Mouse (Mus musculus) testis, adult 2 months (tissue): Measurements from ENCODE around the gene Atp5mpl. TPM values are rescaled to one million over a fixed set of nuclear protein-coding genes. Genes with fewer than 3 reads are reported as not detected.
A peak's percentile ranks its signal among the peaks of the same experiment; 100 is the strongest.
"Not testable (repeated sequence)": the region's sequence is repeated elsewhere in the genome, so short reads cannot be mapped to it uniquely, and the experiment has no call there.

Source experiments
- H3K27ac ChIP-seq: fragments of 200-500 bp; 2 replicates; pipeline ENCODE4 v1.5.1; 2012; ENCODE audit warnings: low read depth, low read length; ENCODE audit not compliant: control insufficient read depth, insufficient read depth
- H3K27me3 ChIP-seq: fragments of 200-500 bp; 2 replicates; pipeline ENCODE4 v1.6.1; 2012; ENCODE audit warnings: mild to moderate bottlenecking, low read length, moderate library complexity; ENCODE audit not compliant: control insufficient read depth, insufficient read depth
- H3K36me3 ChIP-seq: fragments of 200-500 bp; 2 replicates; pipeline ENCODE4 v1.6.1; 2012; ENCODE audit warnings: mild to moderate bottlenecking, low read length; ENCODE audit not compliant: control insufficient read depth, insufficient read depth
- H3K4me1 ChIP-seq: fragments of 200-500 bp; 2 replicates; pipeline ENCODE4 v1.6.1; 2012; ENCODE audit warnings: low read length; ENCODE audit not compliant: control insufficient read depth, insufficient read depth
- H3K4me3 ChIP-seq: fragments of 200-500 bp; 2 replicates; pipeline ENCODE4 v1.5.1; 2012; ENCODE audit warnings: low read depth, mild to moderate bottlenecking, low read length, moderate library complexity, mixed read lengths; ENCODE audit not compliant: control insufficient read depth
- CTCF ChIP-seq: fragments of 200-500 bp; IDR thresholded peaks from 2 replicates; pipeline ENCODE4 v1.5.1; 2012; ENCODE audit warnings: low read depth, mild to moderate bottlenecking, inconsistent platforms, low read length, moderate library complexity; ENCODE audit not compliant: control insufficient read depth, insufficient read depth, insufficient replicate concordance
- POLR2A ChIP-seq: fragments of 200-500 bp; IDR thresholded peaks from 2 replicates; pipeline ENCODE4 v1.6.1; 2012; ENCODE audit warnings: low read depth, mild to moderate bottlenecking, inconsistent platforms, low read length, moderate library complexity; ENCODE audit not compliant: control insufficient read depth
- polyA plus RNA-seq: library from polyadenylated mRNA; depleted of rRNA; stranded (reverse); fragments of >200 nt; gene quantifications from 2 replicates; pipeline ENCODE4 v1.2.3, GENCODE M21; 2012

The Atp5mpl gene
- polyA plus RNA-seq, 1 experiment, result 94.8 TPM

GRCm38 (mm10) chr12:111946716-111947115 lies 20.1 kb downstream of the Atp5mpl start:
- peak; percentile 56; the same call in 1 of the 2 replicates for TF ChIP-seq CTCF
- no peak for TF ChIP-seq POLR2A
- peak overlapping the region; percentile 31; the same call in 1 of the 2 replicates for H3K27ac ChIP-seq

GRCm38 (mm10) chr12:111945765-111946655 lies 20.8 kb downstream of the Atp5mpl start:
- H3K36me3 ChIP-seq, H3K27me3 ChIP-seq: not testable (repeated sequence)
- Histone ChIP-seq H3K4me3 (peak overlapping the region; percentile 39; the same call in 1 of the 2 replicates), H3K4me1 (peaks cover 12% of the 10 kb centered on the region), H3K27ac (peak overlapping the region; percentile 31)

More at GRCm38 (mm10) chr12:111946716-111947115, 20.1 kb downstream of the Atp5mpl start:
- H3K27me3 ChIP-seq, result no peaks in the 10 kb centered on the region
- H3K4me3 ChIP-seq, result peak overlapping the region; percentile 39
- H3K4me1 ChIP-seq, result peaks cover 12% of the 10 kb centered on the region
- H3K36me3 ChIP-seq, result no peaks in the 10 kb centered on the region

- Histone ChIP-seq H3K27me3 (no peaks in the 10 kb centered on the region), H3K27ac (peak overlapping the region; percentile 47), H3K4me1 (peaks cover 12% of the 10 kb centered on the region), H3K36me3 (no peaks in the 10 kb centered on the region), H3K4me3 (peak overlapping the region; percentile 1)
- TF ChIP-seq CTCF (no peak), POLR2A (no peak; the same call in 1 of the 2 replicates)
These were observed 21.7 kb downstream of the Atp5mpl start for GRCm38 (mm10) chr12:111945115-111945514.

- not testable (repeated sequence) for H3K36me3 ChIP-seq, H3K27me3 ChIP-seq, H3K4me3 ChIP-seq
- H3K27ac ChIP-seq, result peak overlapping the region; percentile 27; the same call in 1 of the 2 replicates
- H3K4me1 ChIP-seq, result peaks cover 12% of the 10 kb centered on the region
These were observed 22.5 kb downstream of the Atp5mpl start for GRCm38 (mm10) chr12:111944065-111944987.

GRCm38 (mm10) chr12:111943421-111944064 lies 23.2 kb downstream of the Atp5mpl start:
- peak overlapping the region; percentile 4; the same call in 1 of the 2 replicates for H3K27ac ChIP-seq
- H3K27me3 ChIP-seq, result no peaks in the 10 kb centered on the region

GRCm38 (mm10) chr12:111938623-111939177 lies 28.1 kb downstream of the Atp5mpl start:
- no peaks in the 10 kb centered on the region for H3K27me3 ChIP-seq
- no peaks in the 10 kb centered on the region for H3K36me3 ChIP-seq
- TF ChIP-seq POLR2A (no peak), CTCF (no peak)
- H3K4me1 ChIP-seq, result peaks cover 7% of the 10 kb centered on the region; the same call in 1 of the 2 replicates
- H3K4me3 ChIP-seq, result no peak overlapping the region
- no peak overlapping the region for H3K27ac ChIP-seq

More at GRCm38 (mm10) chr12:111943421-111944064, 23.2 kb downstream of the Atp5mpl start:
- Histone ChIP-seq H3K4me1 (peaks cover 12% of the 10 kb centered on the region), H3K36me3 (no peaks in the 10 kb centered on the region), H3K4me3 (peak overlapping the region; percentile 20)
- TF ChIP-seq CTCF, result no peak
- TF ChIP-seq POLR2A, result no peak
